12 mouse cellular contexts compared by ENCODE assay signal in the genomic region with DNA sequence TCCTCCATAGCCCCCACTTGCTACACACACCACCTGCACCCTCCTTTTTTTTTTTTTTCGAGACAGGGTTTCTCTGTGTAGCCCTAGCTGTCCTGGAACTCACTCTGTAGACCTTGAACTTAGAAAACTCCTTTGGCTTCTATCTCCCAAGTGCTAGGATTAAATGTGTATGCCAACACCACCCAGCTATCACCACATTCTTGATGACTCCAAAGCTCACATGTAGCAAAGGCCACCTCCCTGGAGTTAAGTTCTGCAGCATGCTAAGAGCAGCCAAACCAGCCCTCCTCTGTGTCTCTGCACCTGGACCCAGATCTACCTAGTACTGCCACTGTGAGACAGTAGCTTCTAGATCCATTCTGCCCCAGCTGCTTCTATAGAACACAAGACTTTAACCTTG.
"Had no signal": no experiment of that assay in that cellular context is flagged by ENCODE, and none has a peak within 500 bp of the region (broad histone marks: within the 10 kb centered on the region; RNA-seq: fewer than 3 reads in every experiment).

No protein-coding gene starts in this region.

- ATAC-seq: inflammation-experienced regulatory T-cells, adult 6 months; lung, postnatal 0 days; midbrain, embryonic 13.5 days had no signal

- H3K4me1 ChIP-seq: midbrain, embryonic 13.5 days had no signal

- H3K27me3 ChIP-seq: kidney, embryonic 15.5 days; midbrain, embryonic 13.5 days had no signal

- H3K9ac ChIP-seq: kidney, embryonic 15.5 days; liver, embryonic 14.5 days; midbrain, embryonic 13.5 days had no signal

- H3K9me3 ChIP-seq: kidney, embryonic 15.5 days; midbrain, embryonic 13.5 days had no signal

- DNase-seq: left cerebral cortex, postnatal 4 days; lung, adult 2 months; lung, postnatal 36 days; right cerebral cortex, adult 18-20 months; right cerebral cortex, postnatal 25 days; thymus, adult 18-20 months; thymus, postnatal 14 days had no signal

- H3K4me2 ChIP-seq: kidney, embryonic 15.5 days; midbrain, embryonic 13.5 days had no signal

- H3K36me3 ChIP-seq: kidney, embryonic 15.5 days; midbrain, embryonic 13.5 days had no signal

- H3K4me3 ChIP-seq: kidney, embryonic 15.5 days; midbrain, embryonic 13.5 days had no signal

- H3K27ac ChIP-seq: kidney, embryonic 15.5 days; liver, embryonic 14.5 days; midbrain, embryonic 13.5 days had no signal
